Mouse (Mus musculus) heart, embryonic 16.5 days (tissue): Measurements from ENCODE around the gene Tnni3k. TPM values are rescaled to one million over a fixed set of nuclear protein-coding genes. Genes with fewer than 3 reads are reported as not detected.

Experiments used
- ATAC-seq: fragments of 200-750 bp; cut with Nextera tagmentation; replicated peaks from 2 replicates; pipeline ENCODE4 v1.8.0; 2017; ENCODE audit warnings: moderate number of reproducible peaks; ENCODE audit not compliant: insufficient read depth, low FRiP score; ENCODE audit errors: extremely low read depth
- H3K27ac ChIP-seq: fragments of 300-500 bp; sonication (generic); 2 replicates; pipeline ENCODE4 v1.5.1; 2014; ENCODE audit warnings: mild to moderate bottlenecking, low read length, control low read depth, moderate library complexity
- H3K27me3 ChIP-seq: fragments of 300-500 bp; sonication (generic); 2 replicates; pipeline ENCODE4 v1.6.1; 2014; ENCODE audit warnings: low read length, mixed read lengths; ENCODE audit not compliant: control insufficient read depth, insufficient read depth
- H3K36me3 ChIP-seq: fragments of 300-500 bp; sonication (generic); 2 replicates; pipeline ENCODE4 v1.6.1; 2014; ENCODE audit not compliant: control insufficient read depth, insufficient read depth
- H3K4me1 ChIP-seq: fragments of 300-500 bp; sonication (generic); 2 replicates; pipeline ENCODE4 v1.6.1; 2014; ENCODE audit warnings: low read length, mixed read lengths; ENCODE audit not compliant: control insufficient read depth, insufficient read depth
- H3K4me2 ChIP-seq: fragments of 300-500 bp; sonication (generic); 2 replicates; pipeline ENCODE4 v1.6.1; 2014; ENCODE audit warnings: low read depth, mild to moderate bottlenecking, control low read depth, low read length
- H3K4me3 ChIP-seq: fragments of 300-500 bp; sonication (generic); 2 replicates; pipeline ENCODE4 v1.5.1; 2014; ENCODE audit warnings: mild to moderate bottlenecking, control low read depth, low read length
- H3K9ac ChIP-seq: fragments of 300-500 bp; sonication (generic); 2 replicates; pipeline ENCODE4 v1.6.1; 2014; ENCODE audit warnings: low read length, control low read depth
- H3K9me3 ChIP-seq: fragments of 300-500 bp; sonication (generic); replicated peaks from 2 replicates; pipeline ENCODE4 v1.6.1; 2016; ENCODE audit warnings: low read length; ENCODE audit not compliant: control insufficient read depth
- WGBS: fragments of 180-500 bp; shearing (Covaris S2); extraction: QIAGEN DNeasy Blood & Tissue Kit; methylation state at CpG from one replicate; pipeline ENCODE4 v1.1.7; 2014; 5-methylcytosine and 5-hydroxymethylcytosine counted together
- polyA plus RNA-seq: library from polyadenylated mRNA; unstranded; fragments of >200 nt; fragmentation: Nextera tagmentation; extraction: Ambion mirVana; gene quantifications from 2 replicates; pipeline ENCODE4 v1.2.1, GENCODE M21; 2015

Gene Tnni3k
- polyA plus RNA-seq, 1 experiment from 2014 or later, result 72.5 TPM

DNA sequence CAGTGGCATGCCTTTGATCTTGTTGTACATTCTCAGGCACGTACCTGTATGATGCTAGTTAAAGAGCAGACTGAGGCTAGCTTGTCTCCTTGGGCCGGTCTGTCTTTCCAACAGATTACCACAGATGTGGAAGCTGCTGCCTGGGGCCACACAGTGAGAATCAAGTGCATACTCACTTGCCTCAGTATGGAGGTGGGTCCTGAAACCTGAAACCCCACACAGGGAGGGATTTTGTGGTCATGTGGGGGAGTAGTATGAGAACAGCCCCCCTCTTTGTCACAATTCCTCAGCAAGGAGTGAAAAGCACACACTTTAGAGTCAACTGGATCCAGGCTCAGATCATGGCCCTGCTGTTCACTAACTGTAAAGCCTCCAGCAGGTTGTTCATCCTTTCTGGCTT is 239.6 kb downstream of the Tnni3k start:
- H3K27me3 ChIP-seq, result no peaks in the 10 kb centered on the region
- no peaks in the 10 kb centered on the region for H3K9me3 ChIP-seq
- no peak overlapping the region for H3K4me3 ChIP-seq
- H3K27ac ChIP-seq, result no peak overlapping the region
- ATAC-seq, result no peak
- H3K36me3 ChIP-seq, result peaks cover 3% of the 10 kb centered on the region
- WGBS, result 47% methylated on average over 2 of the region's 2 CpGs
- peaks cover 6% of the 10 kb centered on the region for H3K4me1 ChIP-seq
- H3K4me2 ChIP-seq, result no peak overlapping the region
- H3K9ac ChIP-seq, result no peak overlapping the region

DNA sequence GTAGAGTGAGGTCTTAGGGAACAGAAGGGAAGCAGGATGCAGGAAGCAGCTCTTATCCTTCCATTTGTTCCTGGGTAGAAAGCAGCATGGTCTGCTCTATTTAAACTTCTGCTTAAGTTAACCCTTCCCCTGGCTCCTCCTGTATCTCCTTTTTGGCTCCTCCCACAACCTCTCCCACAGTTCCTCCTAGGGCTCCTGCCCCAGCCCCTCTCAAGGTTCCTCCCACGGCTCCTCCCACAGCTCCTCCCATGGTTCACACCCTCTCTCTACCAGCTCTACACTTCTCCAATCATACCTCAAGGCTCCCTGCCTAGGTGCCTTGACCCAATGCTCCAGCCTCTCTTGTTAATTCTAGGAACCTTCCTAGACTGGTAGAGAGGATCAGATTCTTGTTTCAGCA is 242.3 kb downstream of the Tnni3k start:
- Histone ChIP-seq H3K9ac (no peak overlapping the region), H3K9me3 (no peaks in the 10 kb centered on the region), H3K4me2 (no peak overlapping the region), H3K27ac (no peak overlapping the region), H3K4me3 (no peak overlapping the region), H3K36me3 (no peaks in the 10 kb centered on the region), H3K27me3 (no peaks in the 10 kb centered on the region), H3K4me1 (peaks cover 6% of the 10 kb centered on the region)
- 20% methylated on average over 1 of the region's 1 CpGs for WGBS
- ATAC-seq, result no peak

GRCm38 (mm10) chr3:154811833-154812232 is 243.4 kb downstream of the Tnni3k start:
- Histone ChIP-seq H3K9me3 (no peaks in the 10 kb centered on the region), H3K4me1 (peaks cover 5% of the 10 kb centered on the region)
- WGBS, result 64% methylated on average over 9 of the region's 9 CpGs

GRCm38 (mm10) chr3:154811281-154811680 is 243.9 kb downstream of the Tnni3k start:
- Histone ChIP-seq H3K9me3 (no peaks in the 10 kb centered on the region), H3K4me1 (peaks cover 3% of the 10 kb centered on the region), H3K9ac (no peak overlapping the region), H3K27me3 (no peaks in the 10 kb centered on the region), H3K27ac (no peak overlapping the region), H3K4me3 (no peak overlapping the region), H3K4me2 (no peak overlapping the region), H3K36me3 (no peaks in the 10 kb centered on the region)
- no peak for ATAC-seq
- WGBS, result 42% methylated on average over 9 of the region's 9 CpGs

More at GRCm38 (mm10) chr3:154811833-154812232, 243.4 kb downstream of the Tnni3k start:
- no peak overlapping the region for H3K4me2 ChIP-seq
- H3K27ac ChIP-seq, result no peak overlapping the region
- H3K4me3 ChIP-seq, result no peak overlapping the region
- H3K36me3 ChIP-seq, result no peaks in the 10 kb centered on the region
- H3K9ac ChIP-seq, result no peak overlapping the region
- no peaks in the 10 kb centered on the region for H3K27me3 ChIP-seq
- ATAC-seq, result no peak

DNA sequence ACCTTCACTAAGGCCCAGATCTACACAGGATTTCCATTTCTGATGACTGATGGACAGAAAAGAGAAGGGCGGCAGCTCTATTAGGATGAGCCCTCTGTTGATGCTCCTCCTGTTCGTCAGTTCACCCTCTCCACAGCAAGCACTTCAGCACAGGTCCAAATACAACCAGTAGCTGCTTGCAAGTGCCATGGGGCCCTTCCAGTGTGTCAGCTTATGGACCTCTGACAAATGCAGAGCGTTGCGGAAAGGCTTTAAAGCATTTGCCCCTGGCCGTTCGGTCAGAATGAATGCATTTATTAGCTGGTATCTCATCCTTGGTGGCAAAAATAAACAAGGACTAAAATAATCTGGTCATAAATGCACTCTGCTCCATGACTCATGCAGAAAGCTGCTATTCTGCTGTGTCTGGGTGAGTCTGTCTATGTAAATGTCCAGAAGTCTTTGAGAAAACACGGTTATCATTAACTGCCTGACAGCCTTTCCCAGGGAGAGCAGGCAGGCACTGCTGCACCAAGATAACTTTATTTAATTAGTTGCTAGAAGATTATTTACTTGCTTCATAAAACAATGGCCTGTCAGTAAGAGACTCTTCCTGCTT is 244.8 kb downstream of the Tnni3k start:
- no peak overlapping the region for H3K9ac ChIP-seq
- H3K4me1 ChIP-seq, result no peaks in the 10 kb centered on the region
- H3K36me3 ChIP-seq, result no peaks in the 10 kb centered on the region
- no peak overlapping the region for H3K4me3 ChIP-seq
- no peak for ATAC-seq
- H3K9me3 ChIP-seq, result no peaks in the 10 kb centered on the region
- WGBS, result 52% methylated on average over 7 of the region's 7 CpGs
- H3K27me3 ChIP-seq, result no peaks in the 10 kb centered on the region
- H3K4me2 ChIP-seq, result no peak overlapping the region
- no peak overlapping the region for H3K27ac ChIP-seq

DNA sequence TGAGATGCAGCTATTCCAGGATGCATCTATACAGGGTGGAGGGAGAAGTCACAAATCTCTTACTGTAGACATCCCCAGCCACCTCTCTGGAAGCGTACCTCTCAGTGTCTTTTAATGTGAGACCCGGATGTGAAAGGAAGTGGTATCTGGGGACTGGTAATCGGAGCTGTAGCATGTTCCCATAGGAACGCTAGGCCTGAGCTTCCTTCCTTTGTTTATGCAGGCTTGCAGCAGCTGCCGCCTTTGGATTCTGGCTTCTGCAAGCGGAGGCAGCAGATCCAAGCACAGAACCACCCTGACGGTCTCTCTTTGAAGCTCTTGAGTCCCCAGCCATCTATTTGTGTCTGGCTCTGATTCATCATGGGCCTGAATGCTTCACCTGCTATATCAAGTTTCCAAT is 248.6 kb downstream of the Tnni3k start:
- H3K36me3 ChIP-seq, result no peaks in the 10 kb centered on the region
- WGBS, result 53% methylated on average over 7 of the region's 7 CpGs
- peak overlapping the region; percentile 28; the same call in 1 of the 2 replicates for H3K27ac ChIP-seq
- H3K9ac ChIP-seq, result no peak overlapping the region
- H3K4me1 ChIP-seq, result no peaks in the 10 kb centered on the region
- no peaks in the 10 kb centered on the region for H3K9me3 ChIP-seq
- H3K4me2 ChIP-seq, result no peak overlapping the region
- peak; percentile 72 for ATAC-seq
- H3K4me3 ChIP-seq, result no peak overlapping the region
- no peaks in the 10 kb centered on the region for H3K27me3 ChIP-seq

GRCm38 (mm10) chr3:154800888-154801429 is 254.2 kb downstream of the Tnni3k start:
- H3K27me3 ChIP-seq, result no peaks in the 10 kb centered on the region
- H3K9me3 ChIP-seq, result no peaks in the 10 kb centered on the region
- no peak overlapping the region for H3K27ac ChIP-seq
- H3K9ac ChIP-seq, result no peak overlapping the region
- WGBS, result 67% methylated on average over 8 of the region's 8 CpGs
- H3K36me3 ChIP-seq, result no peaks in the 10 kb centered on the region
- no peak overlapping the region for H3K4me2 ChIP-seq
- no peaks in the 10 kb centered on the region for H3K4me1 ChIP-seq
- no peak for ATAC-seq
- no peak overlapping the region for H3K4me3 ChIP-seq

- Histone ChIP-seq H3K9me3 (no peaks in the 10 kb centered on the region), H3K36me3 (no peaks in the 10 kb centered on the region), H3K4me1 (no peaks in the 10 kb centered on the region), H3K27me3 (no peaks in the 10 kb centered on the region), H3K4me3 (no peak overlapping the region), H3K4me2 (no peak overlapping the region), H3K27ac (no peak overlapping the region), H3K9ac (no peak overlapping the region)
- WGBS, result 73% methylated on average over 8 of the region's 8 CpGs
- ATAC-seq, result no peak
Measured at GRCm38 (mm10) chr3:154800454-154800853, 254.8 kb downstream of the Tnni3k start.

- Histone ChIP-seq H3K27ac (no peak overlapping the region), H3K4me1 (no peaks in the 10 kb centered on the region), H3K9me3 (no peaks in the 10 kb centered on the region), H3K36me3 (no peaks in the 10 kb centered on the region), H3K4me3 (no peak overlapping the region), H3K27me3 (no peaks in the 10 kb centered on the region), H3K4me2 (no peak overlapping the region), H3K9ac (no peak overlapping the region)
- ATAC-seq, result no peak
- WGBS, result 67% methylated on average over 4 of the region's 4 CpGs
Measured at GRCm38 (mm10) chr3:154798806-154799205, 256.4 kb downstream of the Tnni3k start.
